Mouse (Mus musculus) neural tube, embryonic 11.5 days (tissue): ENCODE measurements at regions not wholly inside any gene's neighbourhood (a gene's known extent, or its start where the extent isn't known, plus 50 kb on each side); places are given as distances from the start of the nearest gene placed in this dataset.
A peak's percentile ranks its signal among the peaks of the same experiment; 100 is the strongest.

ENCODE experiments used
- ATAC-seq: fragments of 200-750 bp; cut with Nextera tagmentation; 2 replicates; pipeline ENCODE4 v1.8.0; 2017; ENCODE audit warnings: moderate number of reproducible peaks, mild to moderate bottlenecking, moderate TSS enrichment, moderate library complexity; ENCODE audit not compliant: insufficient read depth, low FRiP score, low TSS enrichment
- DNase-seq: peaks from one replicate; pipeline ENCODE4 v3.0.0-alpha.2; 2015; ENCODE audit warnings: low spot score
- H3K27ac ChIP-seq: fragments of 300-500 bp; sonication (generic); 2 replicates; pipeline ENCODE4 v1.5.1; 2014; ENCODE audit warnings: low read depth, mild to moderate bottlenecking, low read length
- H3K27me3 ChIP-seq: fragments of 300-500 bp; sonication (generic); 2 replicates; pipeline ENCODE4 v1.6.1; 2014; ENCODE audit warnings: mild to moderate bottlenecking, low read length, mixed read lengths; ENCODE audit not compliant: control insufficient read depth, insufficient read depth
- H3K36me3 ChIP-seq: fragments of 300-500 bp; sonication (generic); 2 replicates; pipeline ENCODE4 v1.6.1; 2014; ENCODE audit warnings: mild to moderate bottlenecking, low read length, moderate library complexity, mixed read lengths; ENCODE audit not compliant: control insufficient read depth, insufficient read depth
- H3K4me1 ChIP-seq: fragments of 300-500 bp; sonication (generic); 2 replicates; pipeline ENCODE4 v1.6.1; 2014; ENCODE audit warnings: low read length, mixed read lengths; ENCODE audit not compliant: control insufficient read depth, insufficient read depth
- H3K4me2 ChIP-seq: fragments of 300-500 bp; sonication (generic); 2 replicates; pipeline ENCODE4 v1.6.1; 2014; ENCODE audit warnings: low read depth, mild to moderate bottlenecking, moderate library complexity
- H3K4me3 ChIP-seq: fragments of 300-500 bp; sonication (generic); 2 replicates; pipeline ENCODE4 v1.5.1; 2014; ENCODE audit warnings: low read depth, low read length
- H3K9ac ChIP-seq: fragments of 300-500 bp; sonication (generic); 2 replicates; pipeline ENCODE4 v1.6.1; 2014; ENCODE audit warnings: mild to moderate bottlenecking, low read length
- H3K9me3 ChIP-seq: fragments of 300-500 bp; sonication (generic); 2 replicates; pipeline ENCODE4 v1.6.1; 2016; ENCODE audit warnings: low read length; ENCODE audit not compliant: control insufficient read depth
- WGBS: fragments of 180-500 bp; shearing (Covaris S2); extraction: QIAGEN DNeasy Blood & Tissue Kit; methylation state at CpG from one replicate; pipeline ENCODE4 v1.1.7; 2014; 5-methylcytosine and 5-hydroxymethylcytosine counted together

- Histone ChIP-seq H3K36me3 (no peaks in the 10 kb centered on the region), H3K4me2 (no peak overlapping the region), H3K4me3 (no peak overlapping the region), H3K27ac (no peak overlapping the region), H3K9ac (no peak overlapping the region), H3K9me3 (no peaks in the 10 kb centered on the region), H3K27me3 (no peaks in the 10 kb centered on the region), H3K4me1 (no peaks in the 10 kb centered on the region)
- 88% methylated on average over 6 of the region's 6 CpGs for WGBS
- ATAC-seq: no peak
- DNase-seq: no peak
Measured at GRCm38 (mm10) chr2:159145980-159146379, 351.4 kb downstream of the Dhx35 start.

DNA sequence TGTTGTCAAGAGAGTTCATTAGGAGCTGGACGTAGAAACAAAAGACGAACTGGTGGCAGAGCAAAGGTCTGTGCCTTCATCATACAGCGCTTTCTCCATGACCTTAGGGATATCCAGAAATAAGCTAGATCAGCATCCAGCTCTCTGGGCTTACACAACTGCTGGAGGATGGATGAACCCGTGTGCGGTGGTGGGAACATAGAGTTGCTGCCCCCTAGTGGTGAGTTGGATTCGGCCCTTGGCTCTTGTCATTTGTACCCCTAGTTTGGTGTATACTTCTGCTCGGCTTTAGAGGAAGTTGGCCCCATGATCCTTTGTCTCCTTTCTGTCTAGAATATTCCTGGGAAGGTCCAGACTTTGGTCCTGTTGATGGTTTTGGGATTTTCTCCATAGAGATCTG, 369.4 kb downstream of the Dhx35 start:
- 50% methylated on average over 7 of the region's 7 CpGs for WGBS
- ATAC-seq (peak; percentile 48; the same call in 1 of the 2 replicates), DNase-seq (peak; percentile 63)
- no peak overlapping the region for H3K27ac ChIP-seq
- no peaks in the 10 kb centered on the region for H3K4me1 ChIP-seq
- H3K36me3 ChIP-seq: no peaks in the 10 kb centered on the region
- H3K9me3 ChIP-seq: no peaks in the 10 kb centered on the region
- H3K4me2 ChIP-seq: no peak overlapping the region
- no peak overlapping the region for H3K9ac ChIP-seq
- H3K4me3 ChIP-seq: no peak overlapping the region
- H3K27me3 ChIP-seq: no peaks in the 10 kb centered on the region

GRCm38 (mm10) chr2:159168553-159169064, 374.0 kb downstream of the Dhx35 start:
- DNase-seq (no peak), ATAC-seq (no peak)
- Histone ChIP-seq H3K27me3 (no peaks in the 10 kb centered on the region), H3K36me3 (no peaks in the 10 kb centered on the region), H3K9ac (no peak overlapping the region), H3K9me3 (no peaks in the 10 kb centered on the region), H3K4me3 (no peak overlapping the region), H3K4me2 (no peak overlapping the region), H3K4me1 (no peaks in the 10 kb centered on the region), H3K27ac (no peak overlapping the region)
- 74% methylated on average over 7 of the region's 7 CpGs for WGBS

GRCm38 (mm10) chr2:159196156-159196555, 401.5 kb downstream of the Dhx35 start:
- 19% methylated on average over 7 of the region's 7 CpGs for WGBS
- H3K9me3 ChIP-seq: no peaks in the 10 kb centered on the region
- DNase-seq: no peak

GRCm38 (mm10) chr2:159232266-159232665, 437.7 kb downstream of the Dhx35 start:
- Histone ChIP-seq H3K9me3 (no peaks in the 10 kb centered on the region), H3K4me2 (no peak overlapping the region), H3K4me1 (no peaks in the 10 kb centered on the region), H3K36me3 (no peaks in the 10 kb centered on the region), H3K27me3 (no peaks in the 10 kb centered on the region), H3K27ac (no peak overlapping the region), H3K9ac (no peak overlapping the region), H3K4me3 (no peak overlapping the region)
- ATAC-seq: no peak
- 40% methylated on average over 2 of the region's 2 CpGs for WGBS
- no peak for DNase-seq

More at GRCm38 (mm10) chr2:159196156-159196555, 401.5 kb downstream of the Dhx35 start:
- H3K9ac ChIP-seq: no peak overlapping the region
- no peak for ATAC-seq
- H3K4me2 ChIP-seq: no peak overlapping the region
- no peak overlapping the region for H3K27ac ChIP-seq
- no peaks in the 10 kb centered on the region for H3K36me3 ChIP-seq
- H3K27me3 ChIP-seq: no peaks in the 10 kb centered on the region
- no peaks in the 10 kb centered on the region for H3K4me1 ChIP-seq
- H3K4me3 ChIP-seq: no peak overlapping the region

DNA sequence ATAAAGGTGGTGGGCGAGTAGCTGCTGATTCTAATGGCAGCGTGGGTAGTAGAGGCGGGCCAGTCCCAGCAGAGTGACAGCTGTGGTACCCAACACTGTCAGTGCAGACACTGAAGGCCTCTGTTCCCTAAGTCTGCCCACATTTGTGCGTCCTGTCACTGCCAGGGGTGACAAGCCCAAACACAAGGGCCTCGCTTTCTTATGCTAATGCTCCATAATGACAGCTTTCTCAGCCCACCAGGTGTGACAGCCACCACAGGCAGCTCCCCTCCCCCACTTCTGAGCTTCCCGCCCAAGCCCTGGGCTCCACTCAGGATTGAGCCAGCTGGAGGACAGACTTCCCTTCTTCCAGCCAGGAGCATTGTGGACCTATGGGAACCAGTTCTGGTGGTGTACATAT, 440.4 kb downstream of the Dhx35 start:
- no peak for DNase-seq

GRCm38 (mm10) chr2:159250065-159250464, 455.5 kb downstream of the Dhx35 start:
- no peaks in the 10 kb centered on the region for H3K27me3 ChIP-seq
- WGBS: 55% methylated on average over 6 of the region's 6 CpGs

More for the DNA sequence above, 440.4 kb downstream of the Dhx35 start:
- Histone ChIP-seq H3K27me3 (no peaks in the 10 kb centered on the region), H3K27ac (no peak overlapping the region), H3K36me3 (no peaks in the 10 kb centered on the region), H3K4me2 (no peak overlapping the region), H3K9ac (no peak overlapping the region), H3K4me3 (no peak overlapping the region), H3K4me1 (no peaks in the 10 kb centered on the region), H3K9me3 (no peaks in the 10 kb centered on the region)
- WGBS: 34% methylated on average over 6 of the region's 6 CpGs
- ATAC-seq: no peak

GRCm38 (mm10) chr2:159250993-159251665, 456.5 kb downstream of the Dhx35 start:
- H3K4me2 ChIP-seq: no peak overlapping the region
- WGBS: 80% methylated on average over 6 of the region's 6 CpGs
- H3K36me3 ChIP-seq: no peaks in the 10 kb centered on the region
- DNase-seq: no peak
- H3K4me1 ChIP-seq: no peaks in the 10 kb centered on the region
- no peak overlapping the region for H3K4me3 ChIP-seq
- H3K27ac ChIP-seq: no peak overlapping the region
- H3K9me3 ChIP-seq: no peaks in the 10 kb centered on the region
- no peak for ATAC-seq
- no peak overlapping the region for H3K9ac ChIP-seq
- H3K27me3 ChIP-seq: no peaks in the 10 kb centered on the region

More at GRCm38 (mm10) chr2:159250065-159250464, 455.5 kb downstream of the Dhx35 start:
- Histone ChIP-seq H3K36me3 (no peaks in the 10 kb centered on the region), H3K27ac (no peak overlapping the region), H3K4me2 (no peak overlapping the region), H3K9me3 (no peaks in the 10 kb centered on the region), H3K4me3 (no peak overlapping the region), H3K9ac (no peak overlapping the region), H3K4me1 (no peaks in the 10 kb centered on the region)
- DNase-seq: no peak
- no peak for ATAC-seq
